Mouse (Mus musculus) brain, embryonic 18.5 days (tissue): ENCODE measurements at regions not wholly inside any gene's neighbourhood (a gene's known extent, or its start where the extent isn't known, plus 50 kb on each side); places are given as distances from the start of the nearest gene placed in this dataset.

Source experiments
- DNase-seq: peaks from one replicate; pipeline ENCODE4 v3.0.0-alpha.2; 2012; ENCODE audit warnings: low read depth, low spot score

- no peak for DNase-seq
These were observed 51.5 kb upstream of the A430005L14Rik start for GRCm38 (mm10) chr4:153905511-153905910.
